Mouse (Mus musculus): ENCODE measurements around the gene Rock2. TPM values are rescaled to one million over a fixed set of nuclear protein-coding genes. Genes with fewer than 3 reads are reported as not detected.

The Rock2 gene
- polyA plus RNA-seq, 1 experiment from 2014 or later = 13.3 TPM

GRCm38 (mm10) chr12:17022145-17022544 is 127.5 kb downstream of the Rock2 start:
- Histone ChIP-seq H3K9me3 (ENCODE audit: control insufficient read depth) (no peaks in the 10 kb centered on the region), H3K27me3 (replicated peaks; ENCODE audit: control insufficient read depth, insufficient read depth, low read length) (no peaks in the 10 kb centered on the region), H3K36me3 (ENCODE audit: control insufficient read depth, insufficient read depth) (no peaks in the 10 kb centered on the region), H3K4me3 (ENCODE audit: low read depth, low read length) (no peak overlapping the region), H3K9ac (ENCODE audit: low read depth, low read length) (no peak overlapping the region), H3K4me1 (replicated peaks; ENCODE audit: control insufficient read depth, insufficient read depth, low read length) (no peaks in the 10 kb centered on the region), H3K27ac (ENCODE audit: low read depth, low read length) (no peak overlapping the region), H3K4me2 (replicated peaks; ENCODE audit: low read depth) (no peak overlapping the region)
- no peak for ATAC-seq
- WGBS = 89% methylated on average over 4 of the region's 4 CpGs
- TF ChIP-seq CTCF (IDR thresholded peaks at IDR 0.05; ENCODE audit: low read depth) = no peak

GRCm38 (mm10) chr12:17024554-17025110 is 129.9 kb downstream of the Rock2 start:
- no peak overlapping the region for H3K27ac ChIP-seq (ENCODE audit: low read depth, low read length)
- 88% methylated on average over 6 of the region's 6 CpGs for WGBS

DNA sequence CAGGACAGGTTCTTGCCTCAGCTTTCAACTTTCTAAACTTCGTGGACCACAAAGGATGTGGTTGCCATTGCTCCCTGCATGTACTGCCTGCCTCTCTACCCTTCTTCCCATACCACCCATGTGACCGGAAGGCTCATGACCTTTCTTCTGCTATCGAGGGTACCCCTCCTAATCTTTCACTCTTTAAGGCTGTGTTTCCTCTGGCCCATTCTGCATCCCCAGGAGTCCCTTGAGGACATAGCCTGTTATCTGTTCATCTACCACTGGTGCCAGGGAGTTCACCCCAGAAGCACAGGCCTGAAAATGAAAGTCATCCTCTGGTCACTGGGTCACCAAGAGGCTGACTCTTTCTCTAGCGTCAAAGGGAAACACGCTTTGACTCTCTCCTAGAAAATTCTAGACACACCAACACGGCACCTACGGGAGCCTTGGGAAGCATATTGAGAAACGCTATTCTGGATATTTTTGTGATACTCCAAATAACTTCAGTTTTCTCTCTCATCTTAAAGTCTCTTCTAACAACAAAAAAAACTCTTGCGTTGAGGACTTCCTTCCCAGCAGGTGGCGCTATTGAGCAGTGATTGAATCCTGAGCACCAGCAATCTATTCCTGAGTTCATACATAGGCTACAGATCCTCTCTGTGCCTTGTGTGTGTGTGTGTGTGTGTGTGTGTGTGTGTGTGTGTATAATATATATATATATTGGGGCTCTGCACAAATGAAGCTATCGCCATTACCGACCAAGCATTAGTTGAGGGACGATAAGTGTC is 138.2 kb downstream of the Rock2 start:
- H3K4me3 ChIP-seq (ENCODE audit: low read depth, low read length) = no peak overlapping the region
- WGBS = 40% methylated on average over 13 of the region's 13 CpGs
- no peaks in the 10 kb centered on the region for H3K36me3 ChIP-seq (ENCODE audit: control insufficient read depth, insufficient read depth)
- H3K4me1 ChIP-seq (replicated peaks; ENCODE audit: control insufficient read depth, insufficient read depth, low read length) = no peaks in the 10 kb centered on the region
- no peaks in the 10 kb centered on the region for H3K9me3 ChIP-seq (ENCODE audit: control insufficient read depth)
- ATAC-seq = no peak
- H3K27ac ChIP-seq (ENCODE audit: low read depth, low read length) = no peak overlapping the region
- H3K27me3 ChIP-seq (replicated peaks; ENCODE audit: control insufficient read depth, insufficient read depth, low read length) = no peaks in the 10 kb centered on the region
- no peak overlapping the region for H3K9ac ChIP-seq (ENCODE audit: low read depth, low read length)
- TF ChIP-seq CTCF (IDR thresholded peaks at IDR 0.05; ENCODE audit: low read depth) = peak; percentile 87
- H3K4me2 ChIP-seq (replicated peaks; ENCODE audit: low read depth) = no peak overlapping the region

More at GRCm38 (mm10) chr12:17024554-17025110, 129.9 kb downstream of the Rock2 start:
- Histone ChIP-seq H3K4me1 (replicated peaks; ENCODE audit: control insufficient read depth, insufficient read depth, low read length) (no peaks in the 10 kb centered on the region), H3K4me2 (replicated peaks; ENCODE audit: low read depth) (no peak overlapping the region), H3K36me3 (ENCODE audit: control insufficient read depth, insufficient read depth) (no peaks in the 10 kb centered on the region), H3K9ac (ENCODE audit: low read depth, low read length) (no peak overlapping the region), H3K9me3 (ENCODE audit: control insufficient read depth) (no peaks in the 10 kb centered on the region), H3K27me3 (replicated peaks; ENCODE audit: control insufficient read depth, insufficient read depth, low read length) (no peaks in the 10 kb centered on the region), H3K4me3 (ENCODE audit: low read depth, low read length) (no peak overlapping the region)
- TF ChIP-seq CTCF (IDR thresholded peaks at IDR 0.05; ENCODE audit: low read depth) = no peak
- ATAC-seq = no peak

DNA sequence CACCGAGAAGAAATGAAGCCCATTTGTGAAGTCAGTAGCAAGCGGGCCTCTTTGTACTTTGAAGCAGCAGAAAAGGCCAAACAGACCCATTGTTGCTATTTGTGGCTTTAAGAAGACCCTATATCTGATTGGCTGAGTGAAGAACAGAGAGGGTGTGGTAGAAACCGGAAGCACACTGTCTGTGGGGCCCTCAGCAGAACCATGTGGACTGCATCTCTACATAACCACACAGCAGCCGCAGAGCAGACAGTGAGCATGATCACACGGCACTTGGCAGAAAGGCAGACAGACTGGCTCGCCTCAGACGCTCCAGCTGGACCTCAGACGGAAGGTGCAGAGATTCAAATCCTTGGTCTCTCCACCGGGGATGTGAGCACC is 138.8 kb downstream of the Rock2 start:
- WGBS = 58% methylated on average over 9 of the region's 9 CpGs
- no peak for TF ChIP-seq CTCF (IDR thresholded peaks at IDR 0.05; ENCODE audit: low read depth)
- H3K9me3 ChIP-seq (ENCODE audit: control insufficient read depth) = no peaks in the 10 kb centered on the region
- no peaks in the 10 kb centered on the region for H3K27me3 ChIP-seq (replicated peaks; ENCODE audit: control insufficient read depth, insufficient read depth, low read length)
- no peak overlapping the region for H3K4me3 ChIP-seq (ENCODE audit: low read depth, low read length)
- ATAC-seq = no peak
- H3K27ac ChIP-seq (ENCODE audit: low read depth, low read length) = no peak overlapping the region
- no peak overlapping the region for H3K9ac ChIP-seq (ENCODE audit: low read depth, low read length)
- H3K4me2 ChIP-seq (replicated peaks; ENCODE audit: low read depth) = no peak overlapping the region
- H3K36me3 ChIP-seq (ENCODE audit: control insufficient read depth, insufficient read depth) = no peaks in the 10 kb centered on the region
- H3K4me1 ChIP-seq (replicated peaks; ENCODE audit: control insufficient read depth, insufficient read depth, low read length) = no peaks in the 10 kb centered on the region

DNA sequence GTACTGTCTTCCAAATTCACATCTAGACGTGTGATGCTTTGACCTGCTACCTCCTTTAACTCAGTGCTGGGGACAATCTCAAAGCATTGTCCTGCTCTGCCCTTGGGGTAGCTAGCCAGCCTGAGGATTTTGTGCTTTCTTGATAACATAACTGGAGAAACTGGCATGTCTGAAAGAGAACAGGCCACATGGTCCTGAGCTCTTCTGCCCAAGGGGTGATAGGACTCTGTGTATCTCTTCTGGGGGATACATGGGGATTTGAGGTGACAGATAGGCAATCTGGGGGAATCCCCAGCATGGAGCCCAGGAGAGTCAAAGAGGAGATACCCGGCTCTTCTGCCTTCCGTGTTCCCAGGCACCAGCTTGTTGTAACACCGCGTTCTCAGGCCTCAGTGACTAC is 140.0 kb downstream of the Rock2 start:
- Histone ChIP-seq H3K36me3 (ENCODE audit: control insufficient read depth, insufficient read depth) (no peaks in the 10 kb centered on the region), H3K9me3 (ENCODE audit: control insufficient read depth) (no peaks in the 10 kb centered on the region), H3K27ac (ENCODE audit: low read depth, low read length) (no peak overlapping the region), H3K4me2 (replicated peaks; ENCODE audit: low read depth) (no peak overlapping the region), H3K4me1 (replicated peaks; ENCODE audit: control insufficient read depth, insufficient read depth, low read length) (no peaks in the 10 kb centered on the region), H3K9ac (ENCODE audit: low read depth, low read length) (no peak overlapping the region), H3K4me3 (ENCODE audit: low read depth, low read length) (no peak overlapping the region), H3K27me3 (replicated peaks; ENCODE audit: control insufficient read depth, insufficient read depth, low read length) (no peaks in the 10 kb centered on the region)
- no peak for ATAC-seq
- TF ChIP-seq CTCF (IDR thresholded peaks at IDR 0.05; ENCODE audit: low read depth) = no peak
- WGBS = 83% methylated on average over 5 of the region's 5 CpGs

- Histone ChIP-seq H3K4me1 (replicated peaks; ENCODE audit: control insufficient read depth, insufficient read depth, low read length) (no peaks in the 10 kb centered on the region), H3K36me3 (ENCODE audit: control insufficient read depth, insufficient read depth) (no peaks in the 10 kb centered on the region), H3K9ac (ENCODE audit: low read depth, low read length) (no peak overlapping the region), H3K9me3 (ENCODE audit: control insufficient read depth) (no peaks in the 10 kb centered on the region), H3K27ac (ENCODE audit: low read depth, low read length) (no peak overlapping the region), H3K4me2 (replicated peaks; ENCODE audit: low read depth) (no peak overlapping the region), H3K4me3 (ENCODE audit: low read depth, low read length) (no peak overlapping the region), H3K27me3 (replicated peaks; ENCODE audit: control insufficient read depth, insufficient read depth, low read length) (no peaks in the 10 kb centered on the region)
- WGBS = 71% methylated on average over 2 of the region's 2 CpGs
- TF ChIP-seq CTCF (IDR thresholded peaks at IDR 0.05; ENCODE audit: low read depth) = peak; percentile 62
- no peak for ATAC-seq
Observed at GRCm38 (mm10) chr12:17035128-17035527, 140.4 kb downstream of the Rock2 start.
